Comparison of ENCODE assay signal across 17 mouse cellular contexts in genomic region chr3:134851342-134851741, GRCm38 (mm10). TPM values are rescaled to one million over a fixed set of nuclear protein-coding genes. Genes with fewer than 3 reads are reported as not detected.
"Had no signal": no experiment of that assay in that cellular context is flagged by ENCODE, and none has a peak within 500 bp of the region (broad histone marks: within the 10 kb centered on the region; RNA-seq: fewer than 3 reads in every experiment).

No protein-coding gene starts in this region.

- H3K9me3 ChIP-seq: limb, embryonic 15.5 days; liver, embryonic 12.5 days; neural tube, embryonic 12.5 days had no signal

- H3K4me2 ChIP-seq: limb, embryonic 15.5 days; liver, embryonic 12.5 days; lung, embryonic 14.5 days; neural tube, embryonic 12.5 days had no signal

- H3K27ac ChIP-seq: kidney, postnatal 0 days; limb, embryonic 15.5 days; liver, embryonic 12.5 days; neural tube, embryonic 12.5 days; stomach, postnatal 0 days had no signal

- H3K9ac ChIP-seq: limb, embryonic 15.5 days; liver, embryonic 12.5 days; lung, embryonic 14.5 days; neural tube, embryonic 12.5 days had no signal

- H3K4me3 ChIP-seq: limb, embryonic 15.5 days; liver, embryonic 12.5 days; neural tube, embryonic 12.5 days had no signal

- H3K36me3 ChIP-seq: limb, embryonic 15.5 days; liver, embryonic 12.5 days; neural tube, embryonic 12.5 days had no signal

- H3K27me3 ChIP-seq: limb, embryonic 15.5 days; liver, embryonic 12.5 days; neural tube, embryonic 12.5 days had no signal

- H3K4me1 ChIP-seq: limb, embryonic 15.5 days; liver, embryonic 12.5 days; neural tube, embryonic 12.5 days had no signal

- ATAC-seq: liver, embryonic 12.5 days had no signal

- DNase-seq: kidney, adult 8-10 months; kidney, postnatal 36 days; layer of hippocampus, adult 9-11 months; layer of hippocampus, postnatal 36 days; lung, embryonic 14.5 days; lung, postnatal 10 days; lung, postnatal 4 days; right cerebral cortex, postnatal 14 days; thymus, postnatal 4 days had no signal

RNA-seq across cellular contexts. Expression of gene Tacr3, which starts 22.5 kb away (rescaled TPM):
- total RNA-seq: megakaryocyte, adult 5-6 weeks; monocyte, adult 5-6 weeks; neutrophil, adult 5-6 weeks had no signal
